Mouse (Mus musculus) midbrain, embryonic 12.5 days (tissue): ENCODE measurements around the gene Tpst2. TPM values are rescaled to one million over a fixed set of nuclear protein-coding genes. Genes with fewer than 3 reads are reported as not detected.

Source experiments
- ATAC-seq: fragments of 200-750 bp; cut with Nextera tagmentation; 2 replicates; pipeline ENCODE4 v1.8.0; 2017; ENCODE audit warnings: low read depth, moderate TSS enrichment, moderate library complexity; ENCODE audit not compliant: low FRiP score
- H3K27ac ChIP-seq: fragments of 300-500 bp; sonication (generic); replicated peaks from 2 replicates; pipeline ENCODE4 v1.5.1; 2016; ENCODE audit warnings: mild to moderate bottlenecking
- H3K27me3 ChIP-seq: fragments of 300-500 bp; sonication (generic); 2 replicates; pipeline ENCODE4 v1.6.1; 2016; ENCODE audit warnings: mild to moderate bottlenecking
- H3K36me3 ChIP-seq: fragments of 300-500 bp; sonication (generic); 2 replicates; pipeline ENCODE4 v1.6.1; 2016
- H3K4me1 ChIP-seq: fragments of 300-500 bp; sonication (generic); 2 replicates; pipeline ENCODE4 v1.6.1; 2016
- H3K4me2 ChIP-seq: fragments of 300-500 bp; sonication (generic); replicated peaks from 2 replicates; pipeline ENCODE4 v1.6.1; 2016; ENCODE audit warnings: mild to moderate bottlenecking, moderate library complexity
- H3K4me3 ChIP-seq: fragments of 300-500 bp; sonication (generic); 2 replicates; pipeline ENCODE4 v1.5.1; 2016; ENCODE audit warnings: mild to moderate bottlenecking
- H3K9ac ChIP-seq: fragments of 300-500 bp; sonication (generic); replicated peaks from 2 replicates; pipeline ENCODE4 v1.6.1; 2016; ENCODE audit warnings: mild to moderate bottlenecking, moderate library complexity
- H3K9me3 ChIP-seq: fragments of 300-500 bp; sonication (generic); 2 replicates; pipeline ENCODE4 v1.6.1; 2016; ENCODE audit warnings: mild to moderate bottlenecking
- WGBS: fragments of 180-500 bp; shearing (Covaris S2); methylation state at CpG from one replicate; pipeline ENCODE4 v1.1.7; 2016; 5-methylcytosine and 5-hydroxymethylcytosine counted together
- polyA plus RNA-seq: library from polyadenylated mRNA; unstranded; fragments of >200 nt; fragmentation: Nextera tagmentation; extraction: Ambion mirVana; gene quantifications from 2 replicates; pipeline ENCODE4 v1.2.1, GENCODE M21; 2016

The Tpst2 gene
- polyA plus RNA-seq, 1 experiment from 2014 or later = 31.1 TPM

DNA sequence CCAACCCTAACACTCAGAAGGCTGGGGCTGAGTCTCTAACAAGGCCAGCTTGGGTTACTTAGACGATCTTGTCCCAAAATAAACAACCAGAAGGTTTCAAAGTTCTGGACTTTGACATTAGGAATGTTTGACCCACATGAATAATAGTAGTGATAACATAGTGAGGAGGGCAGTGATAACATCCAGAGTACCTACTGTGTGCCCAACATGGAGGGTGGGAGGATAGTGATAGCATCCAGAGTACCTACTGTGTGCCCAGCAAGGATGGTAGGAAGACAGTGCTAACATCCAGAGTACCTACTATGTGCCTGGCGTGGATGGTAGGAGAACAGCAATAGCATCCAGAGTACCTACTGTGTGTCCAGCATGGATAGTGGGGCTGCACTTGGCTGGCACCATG is 17.3 kb downstream of the Tpst2 start:
- no peak overlapping the region for H3K9ac ChIP-seq
- 80% methylated on average over 2 of the region's 2 CpGs for WGBS
- peaks cover 19% of the 10 kb centered on the region for H3K4me1 ChIP-seq
- H3K4me3 ChIP-seq = no peak overlapping the region
- H3K9me3 ChIP-seq = no peaks in the 10 kb centered on the region
- ATAC-seq = no peak
- no peaks in the 10 kb centered on the region for H3K27me3 ChIP-seq
- H3K36me3 ChIP-seq = no peaks in the 10 kb centered on the region; the same call in 1 of the 2 replicates
- no peak overlapping the region for H3K27ac ChIP-seq
- H3K4me2 ChIP-seq = no peak overlapping the region

DNA sequence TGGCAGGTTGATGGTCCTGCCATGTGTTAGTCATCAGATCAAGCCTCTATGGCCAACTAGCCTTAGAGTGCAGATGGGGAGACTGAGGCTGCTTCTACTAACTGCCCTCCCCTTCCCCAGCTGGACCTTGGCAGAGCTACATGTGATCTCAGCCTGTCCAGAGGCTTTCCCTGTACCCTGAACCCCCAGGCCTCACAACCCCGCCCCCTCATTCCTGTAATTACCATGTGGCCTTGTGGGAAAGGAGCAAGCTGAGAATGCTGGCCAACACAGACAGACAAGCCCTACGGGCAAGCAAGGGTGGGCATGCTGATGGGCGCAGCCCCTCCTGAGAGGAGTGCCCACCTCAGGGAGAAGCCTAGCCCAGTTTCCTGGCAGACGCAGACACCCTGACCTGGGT is 18.2 kb downstream of the Tpst2 start:
- Histone ChIP-seq H3K9ac (no peak overlapping the region), H3K4me2 (no peak overlapping the region), H3K9me3 (no peaks in the 10 kb centered on the region), H3K4me3 (no peak overlapping the region), H3K4me1 (peaks cover 19% of the 10 kb centered on the region), H3K27me3 (no peaks in the 10 kb centered on the region), H3K27ac (no peak overlapping the region), H3K36me3 (no peaks in the 10 kb centered on the region; the same call in 1 of the 2 replicates)
- no peak for ATAC-seq
- 67% methylated on average over 4 of the region's 4 CpGs for WGBS

DNA sequence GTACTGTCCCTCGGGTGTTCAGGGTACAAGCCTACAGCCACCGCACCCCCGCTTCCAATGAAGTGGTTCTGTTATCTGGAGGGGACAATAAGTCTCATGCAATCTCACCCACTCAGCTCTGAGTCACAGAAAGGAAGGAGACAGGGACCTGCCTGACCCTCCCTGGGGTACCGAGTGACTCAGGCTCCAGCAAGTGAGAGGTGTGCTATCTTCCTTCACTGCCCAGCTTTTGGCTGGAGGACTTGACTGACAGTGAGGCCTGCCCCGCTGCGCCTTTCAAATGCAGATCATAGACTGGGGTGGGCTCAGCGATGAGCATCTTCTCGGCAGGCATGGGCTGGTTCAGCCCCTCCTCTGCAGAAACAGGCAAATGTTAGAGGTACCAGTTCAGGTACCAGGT is 18.7 kb downstream of the Tpst2 start:
- H3K36me3 ChIP-seq = no peaks in the 10 kb centered on the region; the same call in 1 of the 2 replicates
- H3K4me1 ChIP-seq = peaks cover 19% of the 10 kb centered on the region
- H3K9ac ChIP-seq = no peak overlapping the region
- no peaks in the 10 kb centered on the region for H3K27me3 ChIP-seq
- H3K27ac ChIP-seq = no peak overlapping the region
- H3K4me2 ChIP-seq = no peak overlapping the region
- 27% methylated on average over 8 of the region's 8 CpGs for WGBS
- no peak for ATAC-seq
- no peaks in the 10 kb centered on the region for H3K9me3 ChIP-seq
- no peak overlapping the region for H3K4me3 ChIP-seq

DNA sequence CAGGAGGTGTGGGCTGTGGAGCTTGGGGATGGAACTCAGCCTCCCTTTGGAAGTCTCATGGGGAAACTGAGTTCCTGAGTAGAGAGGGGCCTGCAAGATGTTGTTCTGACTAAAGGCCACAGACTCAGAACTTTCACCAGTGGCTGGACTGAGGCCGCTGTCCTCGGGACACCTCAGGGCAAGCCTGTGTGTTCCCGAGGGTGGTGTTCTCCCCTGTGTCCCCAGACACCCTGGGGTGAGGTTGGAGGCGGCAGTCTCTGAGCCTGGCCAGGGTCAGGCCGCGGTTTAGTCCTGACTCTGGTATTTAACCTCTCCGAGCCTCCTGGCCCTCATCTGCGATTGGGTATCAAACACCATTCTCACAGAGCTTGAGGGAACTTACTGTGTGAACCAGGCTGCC is 19.1 kb downstream of the Tpst2 start:
- Histone ChIP-seq H3K36me3 (no peaks in the 10 kb centered on the region; the same call in 1 of the 2 replicates), H3K4me3 (no peak overlapping the region), H3K4me2 (no peak overlapping the region), H3K9ac (no peak overlapping the region), H3K27ac (no peak overlapping the region), H3K27me3 (no peaks in the 10 kb centered on the region), H3K4me1 (peaks cover 19% of the 10 kb centered on the region), H3K9me3 (no peaks in the 10 kb centered on the region)
- ATAC-seq = no peak
- 50% methylated on average over 8 of the region's 8 CpGs for WGBS

DNA sequence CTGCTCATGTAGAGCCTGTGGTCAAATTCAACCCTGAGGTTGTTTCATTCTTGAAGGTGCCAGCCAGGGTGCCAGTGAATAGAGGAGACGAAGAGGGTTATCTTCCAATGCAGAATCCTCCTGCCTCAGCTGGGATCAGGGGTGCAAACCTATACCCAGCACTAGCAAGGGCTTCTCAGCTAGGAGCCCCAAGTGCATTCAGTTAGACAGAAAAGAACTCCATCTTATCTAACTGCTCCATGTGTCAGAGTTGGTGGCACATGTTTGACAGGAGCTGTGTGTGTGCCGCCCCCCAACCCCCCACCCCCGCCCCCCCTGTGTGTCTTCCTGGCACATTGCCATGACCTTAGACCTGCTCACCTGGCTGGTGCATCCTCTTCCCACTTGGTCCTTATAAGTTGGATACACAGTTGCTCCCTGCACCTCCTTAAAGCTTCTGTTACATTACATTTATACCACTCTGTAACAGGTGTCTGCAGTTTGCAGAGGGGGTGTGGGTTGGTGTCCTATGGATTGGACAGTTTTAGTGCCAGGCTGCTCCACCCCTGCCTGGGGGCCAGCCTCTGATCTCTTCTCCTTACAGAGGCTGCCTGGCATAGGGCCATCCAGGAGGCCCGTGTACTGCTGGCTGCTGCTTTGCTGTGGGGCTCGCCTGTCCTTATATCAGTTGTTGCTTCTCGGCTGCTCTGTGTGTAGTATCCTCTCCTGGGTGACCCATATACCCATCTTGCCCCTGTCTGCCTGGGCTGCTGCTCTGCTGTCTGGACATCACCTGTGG is 20.1 kb downstream of the Tpst2 start:
- H3K4me2 ChIP-seq = no peak overlapping the region
- H3K4me3 ChIP-seq = no peak overlapping the region
- 87% methylated on average over 6 of the region's 6 CpGs for WGBS
- no peak overlapping the region for H3K27ac ChIP-seq
- H3K4me1 ChIP-seq = peaks cover 19% of the 10 kb centered on the region
- no peak for ATAC-seq
- H3K36me3 ChIP-seq = no peaks in the 10 kb centered on the region; the same call in 1 of the 2 replicates
- no peaks in the 10 kb centered on the region for H3K27me3 ChIP-seq
- no peaks in the 10 kb centered on the region for H3K9me3 ChIP-seq
- H3K9ac ChIP-seq = no peak overlapping the region

GRCm38 (mm10) chr5:112297257-112297656 is 20.8 kb downstream of the Tpst2 start:
- Histone ChIP-seq H3K4me3 (no peak overlapping the region), H3K27me3 (no peaks in the 10 kb centered on the region), H3K9me3 (no peaks in the 10 kb centered on the region), H3K27ac (no peak overlapping the region), H3K4me2 (no peak overlapping the region), H3K4me1 (peaks cover 19% of the 10 kb centered on the region), H3K9ac (no peak overlapping the region), H3K36me3 (no peaks in the 10 kb centered on the region)
- ATAC-seq = no peak
- 81% methylated on average over 2 of the region's 2 CpGs for WGBS

DNA sequence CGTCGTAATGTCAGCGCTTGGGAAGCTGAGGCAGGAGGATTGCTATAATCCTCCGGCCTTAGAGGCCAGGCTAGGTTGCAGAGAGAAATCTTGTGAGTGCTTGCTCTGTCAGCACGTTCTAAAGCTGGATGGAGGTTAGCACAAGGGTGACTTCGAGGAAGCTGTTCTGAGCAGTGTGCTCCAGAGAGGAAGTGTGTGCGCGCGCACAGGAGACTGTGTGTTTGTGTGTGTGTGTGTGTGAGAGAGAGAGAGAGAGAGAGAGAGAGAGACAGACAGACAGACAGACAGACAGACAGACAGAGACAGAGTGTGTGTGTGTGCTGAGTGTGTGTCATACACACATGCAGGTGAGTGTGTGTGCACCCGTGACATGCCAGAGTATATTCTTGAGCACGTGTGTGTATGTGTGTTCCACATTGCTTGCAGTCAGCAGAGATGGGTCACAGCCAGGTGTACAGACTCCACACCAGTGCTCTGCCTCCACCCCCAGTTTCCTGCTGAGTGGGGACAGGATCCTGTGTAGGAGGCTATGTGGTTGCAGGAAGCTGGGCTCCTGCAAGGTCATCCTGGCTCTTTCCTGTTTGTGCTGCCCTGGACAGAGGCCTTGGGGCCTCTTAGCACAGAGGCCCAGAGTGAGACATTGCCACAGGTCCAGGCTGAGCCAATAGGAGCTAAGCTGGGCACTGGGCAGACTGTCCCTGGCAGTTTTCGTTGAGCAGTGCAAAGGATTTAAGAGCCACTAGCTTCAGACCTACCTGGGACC is 21.9 kb downstream of the Tpst2 start:
- H3K4me3 ChIP-seq = no peak overlapping the region
- no peak for ATAC-seq
- no peak overlapping the region for H3K27ac ChIP-seq
- no peaks in the 10 kb centered on the region for H3K9me3 ChIP-seq
- no peak overlapping the region for H3K4me2 ChIP-seq
- no peaks in the 10 kb centered on the region for H3K36me3 ChIP-seq
- H3K27me3 ChIP-seq = no peaks in the 10 kb centered on the region
- no peak overlapping the region for H3K9ac ChIP-seq
- 91% methylated on average over 12 of the region's 12 CpGs for WGBS
- H3K4me1 ChIP-seq = peaks cover 19% of the 10 kb centered on the region

- 88% methylated on average over 4 of the region's 4 CpGs for WGBS
- Histone ChIP-seq H3K4me2 (no peak overlapping the region), H3K9me3 (no peaks in the 10 kb centered on the region), H3K4me3 (no peak overlapping the region), H3K36me3 (no peaks in the 10 kb centered on the region), H3K4me1 (peaks cover 14% of the 10 kb centered on the region), H3K27me3 (no peaks in the 10 kb centered on the region), H3K9ac (no peak overlapping the region), H3K27ac (0 out of 2 replicates have a peak overlapping the region, but pooled peaks have one; percentile 10)
- ATAC-seq = no peak
These were observed 22.9 kb downstream of the Tpst2 start for GRCm38 (mm10) chr5:112299399-112299798.

DNA sequence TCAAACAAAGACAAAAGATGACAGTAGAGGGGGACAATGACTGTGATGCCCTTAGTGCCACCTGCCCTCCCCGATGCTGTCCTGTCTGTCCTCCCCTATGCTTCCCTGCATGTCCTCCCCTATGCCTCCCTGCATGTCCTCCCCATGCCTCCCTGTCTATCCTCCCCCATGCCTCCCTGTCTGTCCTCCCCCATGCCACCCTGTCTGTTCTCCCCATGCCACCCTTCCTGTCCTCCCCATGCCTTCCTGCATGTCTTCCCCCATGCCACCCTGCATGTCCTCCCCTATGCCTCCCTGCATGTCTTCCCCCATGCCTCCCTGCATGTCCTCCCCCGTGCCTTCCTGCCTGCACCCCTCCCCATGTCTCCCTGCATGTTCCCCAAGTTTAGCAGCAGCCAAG is 23.6 kb downstream of the Tpst2 start:
- H3K4me1 ChIP-seq = peaks cover 7% of the 10 kb centered on the region
- no peak overlapping the region for H3K4me2 ChIP-seq
- no peaks in the 10 kb centered on the region for H3K27me3 ChIP-seq
- H3K27ac ChIP-seq = no peak overlapping the region
- no peak for ATAC-seq
- no peaks in the 10 kb centered on the region for H3K9me3 ChIP-seq
- WGBS = 69% methylated on average over 2 of the region's 2 CpGs
- H3K4me3 ChIP-seq = no peak overlapping the region
- no peaks in the 10 kb centered on the region for H3K36me3 ChIP-seq
- H3K9ac ChIP-seq = no peak overlapping the region

DNA sequence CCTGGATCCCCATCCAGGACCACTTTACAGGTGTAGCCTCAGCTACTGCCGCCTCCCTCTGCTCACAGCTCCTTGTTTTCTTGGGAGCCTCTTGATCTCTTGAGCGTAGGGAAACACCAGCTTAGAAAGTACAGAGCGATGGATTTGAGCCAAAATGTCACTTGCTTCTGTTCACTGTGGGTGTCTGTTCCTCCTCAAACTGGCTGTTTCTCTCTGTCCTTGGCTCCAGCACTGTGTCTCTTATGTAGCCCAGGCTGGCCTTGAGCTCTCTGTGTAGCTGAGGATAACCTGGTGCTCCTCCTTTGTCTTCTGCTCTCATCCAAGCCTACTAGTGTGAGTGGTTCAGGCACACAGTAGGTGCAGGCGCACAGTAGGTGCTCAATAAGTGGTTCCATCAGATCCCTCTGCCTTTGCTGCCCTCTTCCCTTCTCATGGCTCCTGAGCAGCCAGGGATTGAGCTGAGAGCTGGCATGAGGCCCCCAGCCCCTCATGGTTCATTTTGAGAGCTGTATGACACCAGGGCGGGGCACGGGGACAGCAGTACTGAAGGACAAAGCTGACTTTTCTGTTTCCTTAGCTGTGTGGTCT is 24.3 kb downstream of the Tpst2 start:
- Histone ChIP-seq H3K4me3 (no peak overlapping the region), H3K36me3 (no peaks in the 10 kb centered on the region)

DNA sequence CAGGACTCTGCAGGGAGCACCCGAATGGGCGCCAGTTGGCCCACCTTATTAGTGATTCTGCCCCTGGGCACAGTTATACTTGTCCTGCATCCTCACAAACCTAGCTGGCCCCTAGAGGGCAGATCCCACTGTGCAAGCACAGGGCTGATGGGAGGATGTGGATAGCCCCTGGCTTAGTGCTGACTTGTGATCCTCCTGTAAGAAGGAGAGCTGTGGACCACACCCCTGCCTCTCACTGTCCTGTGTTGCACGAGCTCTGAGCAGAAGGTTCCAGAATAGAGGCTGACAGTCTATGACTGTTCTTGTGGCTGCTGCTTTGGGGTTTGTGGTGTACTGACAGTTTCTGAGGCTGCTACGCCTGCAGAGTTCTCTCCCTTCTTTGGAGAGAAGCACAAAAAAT is 25.2 kb downstream of the Tpst2 start:
- Histone ChIP-seq H3K9me3 (no peaks in the 10 kb centered on the region), H3K4me2 (no peak overlapping the region), H3K4me1 (no peaks in the 10 kb centered on the region), H3K27ac (no peak overlapping the region), H3K9ac (no peak overlapping the region), H3K36me3 (no peaks in the 10 kb centered on the region), H3K27me3 (no peaks in the 10 kb centered on the region), H3K4me3 (no peak overlapping the region)
- 91% methylated on average over 4 of the region's 4 CpGs for WGBS
- ATAC-seq = no peak

More for the DNA sequence above, 24.3 kb downstream of the Tpst2 start:
- Histone ChIP-seq H3K27ac (no peak overlapping the region), H3K9ac (no peak overlapping the region), H3K9me3 (no peaks in the 10 kb centered on the region), H3K4me2 (no peak overlapping the region), H3K4me1 (no peaks in the 10 kb centered on the region), H3K27me3 (no peaks in the 10 kb centered on the region)
- 90% methylated on average over 6 of the region's 6 CpGs for WGBS
- no peak for ATAC-seq

GRCm38 (mm10) chr5:112302310-112302709 is 25.8 kb downstream of the Tpst2 start:
- Histone ChIP-seq H3K4me3 (no peak overlapping the region), H3K27me3 (no peaks in the 10 kb centered on the region), H3K9me3 (no peaks in the 10 kb centered on the region), H3K4me1 (no peaks in the 10 kb centered on the region), H3K4me2 (no peak overlapping the region), H3K36me3 (peaks cover 1% of the 10 kb centered on the region), H3K27ac (no peak overlapping the region), H3K9ac (no peak overlapping the region)
- WGBS = 85% methylated on average over 5 of the region's 5 CpGs
- ATAC-seq = no peak
